Mouse (Mus musculus) cerebellum, adult 2 months (tissue): ENCODE measurements around the gene 1810010H24Rik.

Source experiments
- CTCF ChIP-seq: fragments of 200-500 bp; IDR thresholded peaks from 2 replicates; pipeline ENCODE4 v1.5.1; 2011; ENCODE audit warnings: low read depth, mild to moderate bottlenecking, control low read depth, low read length, moderate library complexity, borderline replicate concordance; ENCODE audit not compliant: insufficient read depth
- POLR2A ChIP-seq: fragments of 200-500 bp; IDR thresholded peaks from 2 replicates; pipeline ENCODE4 v1.6.1; 2011; ENCODE audit warnings: low read length, control low read depth, borderline replicate concordance; ENCODE audit not compliant: insufficient read depth

GRCm38 (mm10) chr11:106981787-106982186 lies 43.7 kb upstream of the 1810010H24Rik start:
- TF ChIP-seq POLR2A (no peak), CTCF (no peak)
